Mouse (Mus musculus) hindbrain, embryonic 12.5 days (tissue): ENCODE measurements around the gene Bach2. TPM values are rescaled to one million over a fixed set of nuclear protein-coding genes. Genes with fewer than 3 reads are reported as not detected.

Experiments used
- ATAC-seq: fragments of 200-750 bp; cut with Nextera tagmentation; 2 replicates; pipeline ENCODE4 v1.8.0; 2017; ENCODE audit warnings: moderate TSS enrichment; ENCODE audit not compliant: low FRiP score
- H3K27ac ChIP-seq: fragments of 300-500 bp; sonication (generic); 2 replicates; pipeline ENCODE4 v1.5.1; 2016; ENCODE audit warnings: mild to moderate bottlenecking
- H3K27me3 ChIP-seq: fragments of 300-500 bp; sonication (generic); 2 replicates; pipeline ENCODE4 v1.6.1; 2016; ENCODE audit warnings: mild to moderate bottlenecking
- H3K36me3 ChIP-seq: fragments of 300-500 bp; sonication (generic); 2 replicates; pipeline ENCODE4 v1.6.1; 2016; ENCODE audit warnings: mild to moderate bottlenecking
- H3K4me1 ChIP-seq: fragments of 300-500 bp; sonication (generic); 2 replicates; pipeline ENCODE4 v1.6.1; 2016
- H3K4me2 ChIP-seq: fragments of 300-500 bp; sonication (generic); replicated peaks from 2 replicates; pipeline ENCODE4 v1.6.1; 2016; ENCODE audit warnings: mild to moderate bottlenecking
- H3K4me3 ChIP-seq: fragments of 300-500 bp; sonication (generic); 2 replicates; pipeline ENCODE4 v1.5.1; 2016; ENCODE audit warnings: mild to moderate bottlenecking
- H3K9ac ChIP-seq: fragments of 300-500 bp; sonication (generic); 2 replicates; pipeline ENCODE4 v1.6.1; 2016; ENCODE audit warnings: mild to moderate bottlenecking, moderate library complexity
- H3K9me3 ChIP-seq: fragments of 300-500 bp; sonication (generic); replicated peaks from 2 replicates; pipeline ENCODE4 v1.6.1; 2016; ENCODE audit warnings: mild to moderate bottlenecking
- WGBS: fragments of 180-500 bp; shearing (Covaris S2); methylation state at CpG from one replicate; pipeline ENCODE4 v1.1.7; 2016; 5-methylcytosine and 5-hydroxymethylcytosine counted together
- polyA plus RNA-seq: library from polyadenylated mRNA; unstranded; fragments of >200 nt; fragmentation: Nextera tagmentation; extraction: Ambion mirVana; gene quantifications from 2 replicates; pipeline ENCODE4 v1.2.1, GENCODE M21; 2016

Bach2 gene
- polyA plus RNA-seq, 1 experiment from 2014 or later, result 27.3 TPM

DNA sequence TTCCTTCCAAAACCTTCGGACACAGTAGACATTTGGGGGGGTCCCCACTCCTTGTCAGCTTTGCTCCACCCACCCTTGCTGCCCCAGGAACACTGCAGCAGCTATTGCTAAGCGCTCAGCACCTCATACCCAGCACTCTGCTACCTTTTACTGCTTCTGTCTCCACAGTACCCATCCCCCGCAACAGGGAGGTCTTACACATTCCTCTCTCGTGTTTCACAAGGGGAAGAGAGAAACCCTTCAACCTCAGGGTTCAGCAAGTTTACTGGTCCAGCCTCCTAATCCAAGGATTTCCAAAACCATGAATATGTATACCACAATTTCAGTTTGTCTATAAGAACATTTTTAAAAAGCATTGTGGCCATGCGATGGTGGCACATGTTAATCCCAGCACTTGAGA, 286.4 kb downstream of the Bach2 start:
- 66% methylated on average over 5 of the region's 5 CpGs for WGBS
- no peak overlapping the region for H3K27ac ChIP-seq
- H3K4me1 ChIP-seq, result peaks cover 78% of the 10 kb centered on the region
- no peaks in the 10 kb centered on the region for H3K36me3 ChIP-seq
- H3K27me3 ChIP-seq, result no peaks in the 10 kb centered on the region
- H3K4me2 ChIP-seq, result no peak overlapping the region
- no peak overlapping the region for H3K9ac ChIP-seq
- H3K9me3 ChIP-seq, result no peaks in the 10 kb centered on the region
- no peak overlapping the region for H3K4me3 ChIP-seq
- ATAC-seq, result no peak

DNA sequence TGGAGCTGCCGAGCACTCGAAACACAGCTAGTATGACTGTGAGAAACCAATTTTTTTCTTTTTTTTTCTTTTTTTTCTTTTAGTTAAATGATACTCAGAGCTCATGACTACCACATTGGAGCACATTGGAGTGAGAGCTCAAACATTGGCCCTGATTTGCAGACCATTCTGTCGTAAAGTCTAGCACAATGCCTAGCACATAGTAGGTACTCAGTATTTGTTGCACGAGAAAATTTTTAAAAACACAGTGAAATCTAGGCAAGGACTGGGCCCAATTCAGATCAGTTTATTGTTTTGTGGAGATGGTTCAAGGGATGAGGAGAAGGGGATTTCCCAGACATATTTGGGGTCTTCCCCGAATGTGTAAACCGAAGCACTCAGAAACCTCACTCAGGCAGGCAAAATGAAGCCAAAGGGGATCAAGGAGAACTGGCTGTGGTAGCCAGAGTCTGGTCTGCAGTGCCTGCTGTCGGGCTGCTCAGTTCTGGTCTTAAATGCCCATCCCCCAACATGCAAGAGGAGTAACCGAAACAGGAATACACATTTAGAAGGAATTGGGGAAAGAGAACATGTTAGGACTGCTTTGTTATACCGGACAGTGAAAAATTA, 287.7 kb downstream of the Bach2 start:
- Histone ChIP-seq H3K4me2 (no peak overlapping the region), H3K36me3 (no peaks in the 10 kb centered on the region), H3K4me3 (no peak overlapping the region), H3K4me1 (peaks cover 79% of the 10 kb centered on the region), H3K9me3 (no peaks in the 10 kb centered on the region), H3K27ac (peak overlapping the region; percentile 64), H3K9ac (no peak overlapping the region), H3K27me3 (no peaks in the 10 kb centered on the region)
- WGBS, result 69% methylated on average over 9 of the region's 9 CpGs
- ATAC-seq, result no peak

DNA sequence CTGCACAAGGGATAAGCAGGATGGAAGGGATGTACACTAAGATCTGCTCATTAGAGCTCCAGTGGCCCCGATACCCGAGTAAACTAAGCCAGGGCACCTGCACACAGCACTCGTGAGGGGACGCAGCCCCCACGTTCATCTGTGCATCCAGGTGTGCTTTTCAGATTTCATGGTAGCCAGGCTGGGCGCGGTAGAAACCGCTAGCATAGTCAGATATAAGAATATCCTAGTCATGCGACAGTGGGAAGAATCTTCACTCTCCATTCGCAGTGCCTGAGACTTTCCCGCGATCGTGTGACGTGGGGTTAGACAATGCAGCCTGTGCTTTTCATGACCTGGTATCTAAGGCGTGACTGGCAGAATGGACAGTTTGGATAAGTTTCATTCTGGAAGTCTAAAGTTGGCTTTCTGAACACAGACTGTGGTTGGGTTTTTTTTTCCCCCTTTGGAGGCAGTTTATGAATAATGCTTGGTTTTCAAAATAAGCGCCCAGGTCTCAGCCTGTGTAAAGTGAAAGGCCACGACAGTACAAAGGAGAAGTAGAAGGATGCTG, 290.9 kb downstream of the Bach2 start:
- no peak overlapping the region for H3K4me3 ChIP-seq
- H3K4me1 ChIP-seq, result peaks cover 83% of the 10 kb centered on the region
- peak overlapping the region; percentile 94 for H3K27ac ChIP-seq
- H3K9ac ChIP-seq, result no peak overlapping the region
- no peak for ATAC-seq
- H3K4me2 ChIP-seq, result peak overlapping the region; percentile 53
- no peaks in the 10 kb centered on the region for H3K9me3 ChIP-seq
- H3K27me3 ChIP-seq, result no peaks in the 10 kb centered on the region
- H3K36me3 ChIP-seq, result no peaks in the 10 kb centered on the region
- 71% methylated on average over 17 of the region's 17 CpGs for WGBS

GRCm38 (mm10) chr4:32530421-32530920, 291.9 kb downstream of the Bach2 start:
- H3K27ac ChIP-seq, result peak overlapping the region; percentile 94
- H3K9ac ChIP-seq, result peak overlapping the region; percentile 50
- peak overlapping the region; percentile 53 for H3K4me2 ChIP-seq
- H3K27me3 ChIP-seq, result no peaks in the 10 kb centered on the region
- H3K36me3 ChIP-seq, result no peaks in the 10 kb centered on the region
- ATAC-seq, result peak; percentile 33; the same call in 1 of the 2 replicates
- peak overlapping the region; percentile 10 for H3K4me3 ChIP-seq
- 16% methylated on average over 9 of the region's 9 CpGs for WGBS
- H3K9me3 ChIP-seq, result no peaks in the 10 kb centered on the region
- peaks cover 78% of the 10 kb centered on the region for H3K4me1 ChIP-seq

DNA sequence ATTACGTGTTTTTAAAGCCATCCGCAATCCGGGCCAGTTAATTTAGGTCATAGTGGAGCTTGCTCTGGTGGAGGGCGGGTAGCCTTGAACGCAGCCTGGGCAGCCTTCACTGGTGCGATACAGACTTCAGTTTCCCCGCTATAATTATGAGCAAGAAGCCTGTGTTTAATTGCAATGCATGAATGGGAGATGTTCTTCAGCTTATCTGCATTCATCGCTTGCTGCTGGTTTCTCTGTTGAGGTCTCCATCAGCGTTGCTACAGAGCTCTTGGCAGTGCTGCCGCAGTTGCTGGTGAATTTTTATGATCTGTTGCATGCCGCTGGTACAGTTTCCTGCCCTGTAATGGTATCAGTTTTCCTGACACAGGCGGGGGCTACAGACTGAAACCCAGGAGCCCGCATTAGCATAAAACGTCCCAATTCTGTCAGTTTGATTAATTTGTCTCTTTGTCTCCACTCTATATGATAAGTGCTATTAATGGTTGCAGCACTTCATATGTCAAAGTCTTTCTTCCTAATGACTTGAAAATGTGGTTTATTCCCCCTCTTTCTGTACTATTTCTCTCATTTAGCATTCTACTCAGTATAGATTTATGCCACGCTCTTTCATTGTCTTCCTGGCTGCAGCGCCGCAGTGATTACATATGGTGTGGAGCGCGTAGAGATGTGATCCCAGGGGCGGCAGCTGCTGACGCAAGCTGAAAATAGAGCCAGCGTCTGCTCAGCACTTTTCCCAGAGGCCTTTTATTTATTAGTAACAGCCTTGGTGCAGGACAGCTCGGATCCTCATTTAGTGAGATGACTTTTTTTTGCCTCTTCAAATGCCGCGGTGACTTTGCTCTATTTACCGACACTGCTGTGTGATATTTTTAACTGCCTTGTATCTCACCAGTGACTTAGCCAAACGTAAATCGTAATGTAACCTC, 292.6 kb downstream of the Bach2 start:
- peak overlapping the region; percentile 53 for H3K4me2 ChIP-seq
- peak; percentile 91 for ATAC-seq
- peak overlapping the region; percentile 94 for H3K27ac ChIP-seq
- peaks cover 77% of the 10 kb centered on the region for H3K4me1 ChIP-seq
- H3K9me3 ChIP-seq, result no peaks in the 10 kb centered on the region
- no peaks in the 10 kb centered on the region for H3K36me3 ChIP-seq
- peak overlapping the region; percentile 10 for H3K4me3 ChIP-seq
- H3K9ac ChIP-seq, result peak overlapping the region; percentile 50
- 12% methylated on average over 28 of the region's 28 CpGs for WGBS
- no peaks in the 10 kb centered on the region for H3K27me3 ChIP-seq

DNA sequence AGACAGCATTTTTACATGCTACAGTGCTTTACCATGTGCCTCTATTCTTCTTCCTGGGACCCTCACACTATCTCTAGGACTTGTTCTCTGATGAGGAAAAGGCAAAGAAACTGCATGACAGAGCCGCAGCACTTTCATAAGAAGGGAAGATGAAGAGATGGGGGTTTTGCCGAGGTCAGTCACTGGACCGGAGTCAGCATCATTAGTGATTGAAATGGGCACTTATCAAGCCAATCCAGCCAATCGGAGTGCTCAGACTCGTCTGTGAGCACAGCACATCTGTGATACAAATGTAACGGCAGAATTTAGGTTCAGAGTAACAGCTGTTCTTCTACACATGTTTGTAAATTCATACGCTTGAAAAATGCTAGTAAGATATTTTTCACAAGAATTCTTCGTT, 293.5 kb downstream of the Bach2 start:
- Histone ChIP-seq H3K27me3 (no peaks in the 10 kb centered on the region), H3K4me2 (peak overlapping the region; percentile 53), H3K9me3 (no peaks in the 10 kb centered on the region), H3K27ac (peak overlapping the region; percentile 94), H3K36me3 (no peaks in the 10 kb centered on the region), H3K4me3 (no peak overlapping the region), H3K9ac (no peak overlapping the region), H3K4me1 (peaks cover 79% of the 10 kb centered on the region)
- no peak for ATAC-seq
- 42% methylated on average over 8 of the region's 8 CpGs for WGBS

DNA sequence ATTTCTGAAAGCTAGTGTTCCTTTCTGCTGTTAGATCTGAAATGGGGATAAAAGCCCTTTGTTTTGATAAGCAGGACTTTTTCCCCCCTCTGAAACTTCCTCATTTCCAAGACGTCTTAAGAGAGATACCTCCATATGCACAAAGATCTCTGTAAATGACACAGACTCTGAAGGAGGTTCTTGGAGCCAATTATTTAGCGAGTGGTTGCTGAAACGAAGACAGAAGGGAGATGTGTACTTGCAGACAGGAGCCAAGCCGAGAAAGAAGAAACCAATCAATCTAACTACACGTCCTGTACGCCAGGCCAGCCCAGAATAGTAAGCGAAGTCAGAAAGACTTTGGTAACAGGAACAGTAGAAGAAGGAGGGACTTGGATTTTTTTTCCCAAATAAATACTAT, 295.1 kb downstream of the Bach2 start:
- no peak overlapping the region for H3K4me3 ChIP-seq
- H3K4me1 ChIP-seq, result peaks cover 79% of the 10 kb centered on the region
- 54% methylated on average over 7 of the region's 7 CpGs for WGBS
- no peaks in the 10 kb centered on the region for H3K9me3 ChIP-seq
- peak overlapping the region; percentile 94 for H3K27ac ChIP-seq
- no peak overlapping the region for H3K4me2 ChIP-seq
- H3K27me3 ChIP-seq, result no peaks in the 10 kb centered on the region
- H3K9ac ChIP-seq, result no peak overlapping the region
- no peak for ATAC-seq
- H3K36me3 ChIP-seq, result no peaks in the 10 kb centered on the region

GRCm38 (mm10) chr4:32535626-32536025, 297.0 kb downstream of the Bach2 start:
- no peak for ATAC-seq
- Histone ChIP-seq H3K36me3 (no peaks in the 10 kb centered on the region), H3K27me3 (no peaks in the 10 kb centered on the region), H3K4me2 (no peak overlapping the region), H3K9me3 (no peaks in the 10 kb centered on the region), H3K4me1 (peaks cover 61% of the 10 kb centered on the region), H3K9ac (no peak overlapping the region), H3K4me3 (no peak overlapping the region), H3K27ac (no peak overlapping the region)
- WGBS, result 83% methylated on average over 7 of the region's 7 CpGs

GRCm38 (mm10) chr4:32536870-32537508, 298.4 kb downstream of the Bach2 start:
- Histone ChIP-seq H3K4me1 (peaks cover 47% of the 10 kb centered on the region), H3K36me3 (no peaks in the 10 kb centered on the region), H3K4me2 (no peak overlapping the region), H3K9ac (0 out of 2 replicates have a peak overlapping the region, but pooled peaks have one; percentile 8), H3K27me3 (no peaks in the 10 kb centered on the region), H3K27ac (peak overlapping the region; percentile 55), H3K9me3 (no peaks in the 10 kb centered on the region), H3K4me3 (no peak overlapping the region)
- 63% methylated on average over 8 of the region's 8 CpGs for WGBS
- ATAC-seq, result no peak

DNA sequence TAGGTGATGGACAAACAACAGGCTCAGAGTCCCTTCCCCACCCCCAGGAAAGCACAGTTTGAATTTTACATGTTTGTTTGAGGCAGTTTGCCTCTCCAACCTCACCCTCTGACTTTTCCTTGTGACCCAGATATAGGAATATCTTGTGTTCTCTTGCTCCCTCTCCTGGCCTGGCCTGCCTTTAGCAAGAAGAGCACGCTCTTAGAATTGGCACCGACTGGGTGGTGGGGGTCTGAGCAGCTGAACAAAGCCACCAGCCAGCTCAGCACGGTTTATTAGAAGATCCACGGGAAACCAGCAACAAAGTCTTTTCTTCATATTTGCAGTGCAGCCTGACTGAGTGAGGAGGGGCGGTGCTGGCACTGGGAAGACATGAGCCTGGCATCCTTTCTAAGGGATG, 299.5 kb downstream of the Bach2 start:
- Histone ChIP-seq H3K4me1 (peaks cover 36% of the 10 kb centered on the region), H3K27ac (0 out of 2 replicates have a peak overlapping the region, but pooled peaks have one; percentile 0), H3K4me2 (no peak overlapping the region), H3K4me3 (no peak overlapping the region), H3K9ac (no peak overlapping the region), H3K27me3 (no peaks in the 10 kb centered on the region), H3K9me3 (no peaks in the 10 kb centered on the region), H3K36me3 (no peaks in the 10 kb centered on the region)
- ATAC-seq, result peak; percentile 75
- 12% methylated on average over 5 of the region's 5 CpGs for WGBS

GRCm38 (mm10) chr4:32538488-32538887, 299.9 kb downstream of the Bach2 start:
- H3K36me3 ChIP-seq, result no peaks in the 10 kb centered on the region
- H3K4me3 ChIP-seq, result no peak overlapping the region
- peak; percentile 33; the same call in 1 of the 2 replicates for ATAC-seq
- H3K27me3 ChIP-seq, result no peaks in the 10 kb centered on the region
- 0 out of 2 replicates have a peak overlapping the region, but pooled peaks have one; percentile 0 for H3K27ac ChIP-seq
- 77% methylated on average over 4 of the region's 4 CpGs for WGBS
- no peaks in the 10 kb centered on the region for H3K9me3 ChIP-seq
- no peak overlapping the region for H3K4me2 ChIP-seq
- no peak overlapping the region for H3K9ac ChIP-seq
- H3K4me1 ChIP-seq, result peaks cover 32% of the 10 kb centered on the region

- ATAC-seq, result no peak; the same call in 1 of the 2 replicates
- H3K4me2 ChIP-seq, result no peak overlapping the region
- H3K9ac ChIP-seq, result no peak overlapping the region
- WGBS, result 86% methylated on average over 11 of the region's 11 CpGs
- peaks cover 30% of the 10 kb centered on the region for H3K4me1 ChIP-seq
- no peaks in the 10 kb centered on the region for H3K27me3 ChIP-seq
- no peaks in the 10 kb centered on the region for H3K36me3 ChIP-seq
- no peak overlapping the region for H3K27ac ChIP-seq
- no peak overlapping the region for H3K4me3 ChIP-seq
- no peaks in the 10 kb centered on the region for H3K9me3 ChIP-seq
Measured at GRCm38 (mm10) chr4:32538987-32539386, 300.4 kb downstream of the Bach2 start.
